Mouse (Mus musculus) urinary bladder, postnatal 36 days (tissue): ENCODE measurements around the gene Vars2.

ENCODE experiments used
- DNase-seq, 2 experiments: peaks; one replicate each; pipeline ENCODE4 v3.0.0; 2022; ENCODE audit warnings: low spot score in 2 of 2, mixed read lengths in 1 of 2

The Vars2 gene

DNA sequence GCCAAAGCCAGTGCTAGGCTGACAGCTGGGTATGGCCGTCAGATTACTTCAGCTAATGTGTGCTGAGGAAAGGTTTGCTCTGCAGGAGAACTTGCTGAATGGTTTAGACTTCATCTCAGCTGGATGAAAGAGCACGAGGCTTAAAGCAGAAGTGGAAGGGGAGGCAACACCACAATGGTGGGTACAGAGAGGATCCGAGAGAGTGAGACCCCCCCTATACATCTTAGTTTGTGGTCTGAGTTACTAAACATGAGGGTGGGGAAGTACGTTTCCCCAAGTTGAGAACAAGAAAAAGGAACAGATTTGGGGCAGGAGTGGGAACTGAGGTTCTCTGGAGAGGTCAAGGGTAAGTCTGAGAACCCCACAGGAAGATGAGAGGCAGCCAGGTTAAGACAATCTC is 25.0 kb upstream of the Vars2 start:
- no peak for DNase-seq

DNA sequence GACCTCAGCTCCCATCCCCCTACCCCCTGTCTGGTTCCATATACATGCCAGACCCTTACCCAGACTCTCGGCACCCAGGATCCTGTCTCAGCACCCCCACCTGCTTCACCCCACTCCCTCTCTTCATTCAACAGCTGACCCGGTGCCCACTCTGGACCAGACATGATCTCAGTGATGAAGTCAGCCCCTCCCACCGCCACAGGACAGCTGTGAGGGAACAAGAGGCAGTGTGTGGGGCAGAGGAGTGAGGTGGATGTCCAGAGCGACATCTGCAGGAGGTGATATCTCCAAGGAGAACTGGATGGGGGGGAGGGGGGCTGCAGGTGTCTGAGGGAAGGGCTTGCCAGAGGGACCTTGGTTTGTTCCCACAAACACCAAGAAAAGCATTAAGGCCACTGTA is 24.4 kb upstream of the Vars2 start:
- DNase-seq = no peak

DNA sequence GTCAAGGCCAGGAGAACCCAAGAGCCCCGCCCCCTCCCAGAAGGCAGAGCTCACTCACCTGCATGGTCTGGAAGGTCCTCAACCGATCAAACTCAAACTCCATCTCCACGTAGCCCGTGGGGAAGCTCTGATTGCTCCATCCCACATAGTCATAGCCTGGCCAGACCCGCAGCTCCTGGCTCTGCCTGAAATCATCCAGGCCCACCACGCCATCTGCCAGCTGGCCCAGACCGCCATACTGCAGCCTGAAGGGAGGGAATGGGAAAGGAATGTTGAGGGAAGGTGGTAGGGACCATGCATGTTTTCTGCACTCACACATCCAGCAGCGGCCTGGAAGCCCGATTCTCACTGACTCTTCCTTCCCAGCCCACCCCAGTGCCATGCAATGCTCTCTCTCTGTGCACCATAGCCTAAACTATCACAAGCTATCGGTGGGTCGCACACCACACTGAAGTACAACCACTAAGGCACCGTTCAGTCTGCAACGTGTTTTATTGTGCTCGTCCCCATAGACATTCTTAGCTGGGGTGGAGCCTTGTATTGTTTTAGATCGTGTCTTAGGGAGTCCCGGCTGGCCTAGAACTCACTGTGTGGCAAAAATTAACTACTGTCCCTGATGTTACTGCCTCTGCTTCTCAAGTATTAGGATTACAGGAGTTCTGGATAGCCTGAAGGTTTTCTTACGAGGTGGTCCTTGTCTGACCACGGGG is 22.7 kb upstream of the Vars2 start:
- DNase-seq = no peak

DNA sequence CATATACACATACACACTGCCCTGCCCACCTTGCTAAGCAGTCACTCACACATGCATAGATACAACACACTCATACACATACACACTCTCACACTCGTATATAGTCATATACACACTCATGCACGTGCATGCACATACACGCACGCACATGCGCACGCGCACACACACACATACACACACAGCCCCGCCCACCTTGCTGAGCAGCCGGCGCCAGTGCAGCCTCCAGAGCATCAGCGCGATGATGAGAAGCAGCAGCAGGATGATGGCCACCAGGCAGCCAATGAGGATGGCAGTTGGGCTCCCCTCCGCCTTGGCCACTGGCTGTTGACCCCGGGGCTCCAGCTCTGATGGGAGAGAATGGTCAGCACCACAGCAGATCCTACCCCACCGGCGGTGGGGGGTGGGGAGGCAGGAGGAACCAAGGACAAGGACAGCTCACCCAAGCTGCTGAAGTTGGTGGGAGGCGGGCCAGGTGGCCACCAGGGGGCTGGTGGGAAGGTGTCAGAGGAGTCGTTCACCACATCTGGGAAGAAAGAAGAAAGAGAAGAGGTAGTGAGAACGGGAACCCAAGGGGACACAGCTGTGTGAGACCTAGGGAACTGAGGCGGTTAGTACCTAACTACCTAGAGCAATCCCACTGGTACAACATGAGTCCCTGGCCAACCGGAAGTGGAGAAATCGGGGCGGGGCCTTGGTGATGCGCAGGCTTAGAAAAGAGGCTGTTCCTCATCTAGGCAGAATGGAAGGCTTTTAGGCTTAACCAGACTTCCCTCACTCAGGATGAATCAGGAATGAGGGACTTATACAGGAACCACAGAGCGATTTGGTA is 21.2 kb upstream of the Vars2 start:
- no peak for DNase-seq

DNA sequence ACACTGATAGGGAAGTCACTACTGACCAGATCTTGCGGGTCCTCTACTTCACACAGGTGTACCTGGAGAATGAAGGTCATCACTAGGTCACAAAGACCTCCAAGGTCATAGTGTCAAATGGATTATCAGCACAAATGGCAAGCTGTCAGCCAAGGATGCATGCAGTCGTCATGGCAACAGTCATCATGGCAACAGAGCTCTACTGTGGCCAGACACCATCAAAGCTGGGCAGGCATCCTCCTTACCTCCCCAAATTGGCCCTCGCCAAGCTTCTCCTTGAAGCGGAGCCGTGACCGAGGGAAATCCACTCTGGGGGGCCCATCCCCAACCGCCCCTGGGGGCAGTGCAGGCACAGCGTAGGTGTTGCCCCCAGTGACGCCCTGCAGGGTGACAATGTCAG is 17.7 kb upstream of the Vars2 start:
- DNase-seq = no peak

DNA sequence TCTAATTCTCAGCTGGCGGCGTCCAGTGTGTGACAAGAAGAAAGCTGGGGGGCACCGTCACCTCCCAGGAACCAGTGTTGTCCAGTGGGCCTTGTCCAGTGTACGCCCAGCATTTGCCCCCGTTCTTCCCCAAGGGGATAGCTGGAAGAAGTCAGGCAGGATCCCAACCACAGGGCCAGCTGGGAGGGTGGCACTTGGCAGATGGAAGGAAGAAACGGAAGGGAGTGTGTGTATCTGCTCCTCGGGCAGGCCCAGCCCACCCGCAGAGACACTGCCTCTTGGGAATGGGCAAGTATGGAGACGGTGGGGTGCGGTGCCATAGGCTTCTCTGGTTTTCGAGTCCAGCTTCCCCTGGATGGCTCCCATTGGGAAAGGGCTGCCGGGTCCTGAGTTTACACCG is 14.6 kb upstream of the Vars2 start:
- DNase-seq = no peak

DNA sequence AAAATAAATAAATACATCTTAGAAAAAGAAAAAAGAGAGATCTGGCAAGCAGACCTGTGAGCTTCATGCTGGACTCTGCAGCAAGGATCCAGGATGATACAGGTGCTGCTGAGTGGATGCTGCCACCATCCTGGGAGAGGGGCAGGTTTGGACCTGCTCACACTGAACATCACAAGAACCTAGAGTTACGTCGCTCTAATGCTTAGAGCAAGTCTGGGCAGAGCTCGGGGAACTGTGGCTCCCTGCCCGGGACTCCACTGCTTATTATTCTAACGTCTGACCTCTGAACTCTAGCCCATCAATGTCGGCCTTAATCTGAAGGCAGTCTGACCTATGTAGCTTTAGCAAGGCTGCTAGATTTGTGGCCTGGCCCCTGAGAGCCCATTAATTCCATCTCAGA is 13.2 kb upstream of the Vars2 start:
- DNase-seq = no peak

DNA sequence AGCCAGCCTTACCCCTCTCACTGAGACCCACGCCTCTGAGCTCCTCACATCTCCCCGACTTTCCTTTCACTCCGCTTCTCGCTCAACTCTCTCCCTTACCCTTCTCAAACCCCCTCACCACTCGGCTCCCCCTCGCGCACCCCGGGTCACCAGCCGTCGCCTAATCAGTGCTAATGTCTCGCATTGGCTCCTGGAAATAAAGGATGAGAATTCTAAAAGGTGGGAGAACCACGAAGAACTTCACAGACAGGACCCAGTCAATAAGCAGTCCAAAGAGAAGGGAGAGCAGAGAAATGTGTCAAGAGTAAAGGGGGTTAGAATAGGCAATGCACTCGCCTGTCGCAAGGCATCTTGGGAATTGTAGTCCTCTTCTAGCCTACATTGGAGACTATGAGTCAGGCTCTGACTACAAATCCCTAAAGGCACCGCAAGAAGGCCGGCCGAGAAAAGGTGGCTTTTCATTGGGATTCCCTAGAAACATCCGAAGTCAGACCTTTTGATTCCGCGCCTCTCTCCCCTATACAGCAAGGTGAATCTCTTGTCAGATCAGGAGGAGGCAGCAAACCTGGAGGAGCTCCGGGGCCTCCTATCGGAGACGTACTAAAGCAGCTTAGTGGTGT is 6.1 kb upstream of the Vars2 start, which contains the start of gene Gtf2h4:
Gene Gtf2h4 (minus strand): TSS at position 324 of the 620 bp plus-strand sequence.
- peak; percentile 69 to 88 for DNase-seq

DNA sequence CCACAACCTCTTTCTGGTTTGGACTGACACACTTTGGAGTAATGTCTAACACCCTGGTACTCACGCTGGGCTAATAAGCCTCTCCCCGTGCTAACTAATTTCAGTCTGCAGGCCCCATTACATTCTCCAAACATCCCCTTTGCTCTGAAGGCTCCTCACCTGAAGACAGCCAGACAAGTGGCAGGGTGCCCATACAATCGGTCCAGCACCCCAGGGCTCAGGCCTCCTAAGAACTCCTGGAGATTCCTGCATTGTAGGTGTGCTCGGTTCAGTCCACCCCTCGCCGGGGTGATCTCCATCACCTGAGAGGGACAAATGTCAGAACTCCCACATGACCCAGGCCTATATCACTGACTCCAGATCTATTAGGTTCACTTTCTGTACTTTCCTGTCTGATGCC is 5.1 kb upstream of the Vars2 start:
- DNase-seq = no peak

DNA sequence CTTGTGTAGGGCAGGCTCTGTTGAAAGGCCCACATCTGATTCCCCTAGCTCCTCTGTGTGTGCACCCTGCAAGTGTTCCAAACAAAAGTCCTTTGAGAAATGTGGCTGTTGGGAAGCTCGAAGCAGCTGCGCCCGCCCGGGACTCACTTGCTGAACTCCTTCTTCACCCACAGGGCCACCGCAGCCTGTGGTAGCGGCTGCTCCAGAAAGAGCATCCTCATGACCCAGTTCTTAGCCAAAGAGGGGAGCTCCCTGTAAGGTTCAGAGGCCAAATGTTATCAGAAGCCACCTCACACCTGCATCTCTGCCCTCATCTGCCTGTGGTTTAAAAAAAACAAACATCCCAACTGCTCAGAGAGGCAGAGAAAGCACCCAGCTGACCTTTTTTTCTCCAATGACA is 4.5 kb upstream of the Vars2 start:
- DNase-seq = no peak

DNA sequence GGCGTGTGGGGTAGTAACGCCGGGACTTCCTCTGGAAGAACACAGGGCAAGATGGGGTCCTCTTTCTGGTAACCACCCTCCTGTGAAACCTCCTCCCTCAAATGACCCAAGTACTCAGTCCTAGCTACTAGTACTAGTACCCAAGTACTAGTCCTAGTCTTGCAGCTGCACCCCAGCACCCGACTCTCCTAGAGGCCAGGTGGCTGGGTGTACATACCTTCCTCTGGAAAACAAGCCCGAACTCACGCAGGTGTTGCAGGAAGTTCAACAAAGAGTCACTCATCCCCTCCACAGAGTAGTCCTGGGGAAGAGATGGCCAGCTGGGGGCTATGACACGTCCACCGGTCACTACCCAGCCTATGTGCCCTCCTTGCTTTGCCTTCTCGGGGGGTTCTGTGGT is 2.3 kb upstream of the Vars2 start:
- no peak for DNase-seq

DNA sequence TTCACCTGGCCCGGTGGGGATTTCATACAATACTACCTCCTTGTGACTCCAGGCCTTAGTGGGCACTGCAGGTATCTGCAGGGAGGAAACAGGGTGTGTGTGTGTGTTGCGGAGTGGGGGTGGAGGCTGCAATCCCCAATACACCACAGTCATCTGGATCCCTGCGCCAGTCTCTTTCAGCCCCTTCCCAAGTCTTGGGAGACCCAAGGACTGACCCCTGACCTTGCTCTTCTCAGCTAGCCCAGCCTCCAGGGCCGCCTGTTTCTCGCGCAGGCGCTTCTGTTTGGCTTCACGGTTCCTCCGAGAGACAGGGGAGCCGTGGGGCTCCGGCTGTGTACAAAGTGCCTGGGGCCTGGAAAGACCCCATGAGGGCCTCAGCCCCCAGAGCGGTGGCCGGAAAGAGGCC is 538 bp downstream of the Vars2 start:
- DNase-seq = no peak

DNA sequence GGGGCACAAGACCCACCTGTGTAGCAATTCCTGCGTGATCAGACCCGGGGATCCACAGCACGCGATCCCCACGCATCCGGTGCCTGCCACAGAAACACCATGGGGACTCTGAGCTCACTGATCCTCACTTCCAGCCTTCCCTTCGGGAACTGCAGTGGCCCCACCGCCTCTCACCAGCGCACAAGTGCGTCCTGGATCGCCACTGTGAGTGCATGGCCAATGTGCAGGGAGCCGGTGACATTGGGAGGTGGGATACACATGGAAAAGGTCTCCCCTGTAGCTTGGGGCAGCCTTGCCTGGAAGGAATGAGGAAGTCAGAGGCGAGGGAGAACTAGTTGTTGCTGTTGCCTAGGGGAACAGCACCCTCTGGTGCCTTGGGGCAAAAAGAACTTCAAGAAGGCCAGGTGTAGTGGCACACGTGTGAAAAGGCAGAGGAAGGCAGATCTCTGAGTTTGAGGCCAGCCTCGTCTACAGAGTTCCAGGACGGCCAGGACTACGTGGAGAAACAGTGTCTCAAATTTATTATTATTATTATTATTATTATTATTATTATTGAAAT is 1.4 kb downstream of the Vars2 start:
- DNase-seq = peak; percentile 28 to 42

DNA sequence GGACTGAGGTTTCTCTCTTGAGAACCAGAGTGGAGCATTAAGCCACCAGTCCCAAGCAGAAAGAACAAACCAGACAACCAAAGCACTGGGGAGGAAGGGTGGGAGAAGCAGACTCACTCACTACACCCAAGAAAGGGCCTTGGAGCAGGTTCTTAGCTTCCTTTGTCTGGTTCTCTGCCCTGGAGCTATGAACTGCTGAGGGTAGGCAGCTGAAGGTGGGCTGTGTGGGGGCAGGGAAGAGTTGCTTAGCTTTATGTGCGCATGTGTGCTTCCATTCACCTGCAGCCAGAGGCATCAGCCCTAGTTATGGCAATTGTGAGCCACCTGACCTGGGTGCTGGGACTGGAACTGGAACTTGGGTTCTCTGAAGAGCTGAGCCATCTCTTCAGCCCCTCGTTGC is 14.3 kb downstream of the Vars2 start:
- DNase-seq = no peak

DNA sequence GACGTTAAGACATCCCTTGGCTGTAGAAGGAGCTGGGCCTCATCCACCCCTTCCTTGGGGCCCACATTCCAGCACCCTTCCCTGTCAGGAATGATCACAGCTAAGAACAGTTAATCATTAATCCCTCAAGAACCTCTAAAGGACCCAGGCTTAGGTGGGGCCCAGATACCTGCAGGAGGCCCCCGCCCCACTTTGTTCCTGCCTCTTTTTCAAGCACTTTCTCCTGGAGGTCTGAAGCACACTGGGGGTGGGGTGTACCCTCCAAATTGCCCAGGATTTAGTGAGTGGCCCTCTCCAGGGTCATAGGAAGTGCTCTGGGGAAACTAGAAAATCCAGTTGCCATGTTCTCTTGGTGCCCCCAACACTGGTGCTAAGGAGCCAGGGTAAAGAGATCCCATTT is 18.0 kb downstream of the Vars2 start:
- DNase-seq = no peak

DNA sequence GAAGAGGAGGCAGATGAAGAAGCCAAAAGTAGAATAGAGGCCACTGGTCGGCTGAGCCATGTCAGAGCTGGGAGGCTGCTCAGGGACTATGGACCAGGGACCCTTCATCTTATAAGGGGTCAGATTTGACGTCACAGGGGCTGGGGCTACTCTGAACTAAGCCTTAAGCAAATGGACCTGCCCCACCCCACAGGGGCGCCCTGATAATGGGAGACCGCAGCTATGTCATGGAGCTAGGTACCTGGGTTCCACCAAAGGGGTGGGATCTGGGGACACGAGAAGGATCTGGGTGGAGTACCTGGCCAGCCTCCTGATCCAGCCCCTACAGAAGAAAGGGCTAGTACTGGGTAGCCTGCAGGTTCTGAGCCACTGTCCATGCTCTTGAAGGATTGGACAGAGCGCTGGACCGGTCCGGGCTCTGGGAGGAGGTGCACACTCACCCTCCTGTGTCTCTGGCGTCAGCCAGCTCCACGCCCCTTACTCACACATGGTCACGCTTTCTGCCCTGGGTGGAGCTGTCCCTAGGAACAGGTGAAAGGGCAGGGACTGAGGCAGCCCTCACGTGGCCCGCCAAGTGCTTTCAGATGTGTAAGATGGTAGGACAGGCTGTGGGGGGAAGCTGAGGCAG is 23.7 kb downstream of the Vars2 start, which contains the start of gene Mucl3:
Gene Mucl3 (minus strand): TSS at position 87 of the 628 bp plus-strand sequence.
- no peak for DNase-seq

DNA sequence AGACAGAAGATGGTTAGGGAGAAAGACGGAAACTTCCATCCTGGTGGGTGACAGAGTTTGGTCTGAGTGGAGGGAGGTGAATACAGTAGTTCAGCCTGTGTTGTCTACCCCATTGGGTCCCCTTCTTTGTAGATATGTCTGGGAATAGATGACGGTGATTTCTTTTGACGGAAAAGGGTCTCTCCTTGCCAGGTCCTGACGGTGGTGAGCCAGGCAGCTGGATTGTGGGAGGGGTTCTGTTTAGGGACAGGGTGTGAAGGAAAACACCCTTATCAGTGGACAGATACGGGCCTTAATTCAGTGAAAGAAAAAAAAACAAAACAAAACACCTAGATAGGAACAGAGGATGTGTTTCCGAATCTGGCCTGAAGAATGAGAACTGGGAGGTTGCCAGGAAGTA is 28.0 kb downstream of the Vars2 start:
- no peak for DNase-seq

DNA sequence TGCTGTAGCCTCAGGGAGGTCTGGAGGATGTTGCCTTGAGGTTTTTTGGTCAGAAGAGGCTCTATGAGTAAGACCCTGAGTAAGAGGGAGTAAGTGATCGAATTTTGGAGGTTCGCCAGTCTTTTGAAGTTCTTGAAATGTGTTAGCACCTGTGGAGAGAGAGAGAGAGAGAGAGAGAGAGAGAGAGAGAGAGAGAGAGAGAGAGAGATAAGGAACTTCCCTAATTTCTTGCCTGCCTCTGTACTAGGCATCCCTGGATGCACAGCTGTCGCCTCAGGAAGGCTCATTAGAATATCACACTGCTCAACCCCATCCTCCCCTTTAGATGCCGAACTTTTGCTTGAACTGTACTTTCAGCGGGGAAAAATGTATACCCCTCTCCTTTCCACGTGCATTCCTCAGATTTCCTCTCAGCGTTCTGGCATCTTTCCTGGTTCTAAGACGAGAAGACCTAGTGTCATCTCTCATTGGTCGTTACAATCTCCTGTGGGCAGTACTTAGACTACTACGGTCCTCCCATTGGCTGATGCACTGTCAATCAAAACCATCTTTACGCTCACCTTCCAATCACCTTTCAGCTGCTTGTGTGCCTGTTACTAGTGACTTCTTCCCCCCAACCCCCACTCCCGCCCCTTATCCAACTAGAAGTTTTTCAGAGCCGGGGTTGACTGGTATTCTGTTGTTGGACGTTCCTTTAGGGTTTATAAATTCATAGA is 28.8 kb downstream of the Vars2 start:
- peak; percentile 49 to 66 for DNase-seq

DNA sequence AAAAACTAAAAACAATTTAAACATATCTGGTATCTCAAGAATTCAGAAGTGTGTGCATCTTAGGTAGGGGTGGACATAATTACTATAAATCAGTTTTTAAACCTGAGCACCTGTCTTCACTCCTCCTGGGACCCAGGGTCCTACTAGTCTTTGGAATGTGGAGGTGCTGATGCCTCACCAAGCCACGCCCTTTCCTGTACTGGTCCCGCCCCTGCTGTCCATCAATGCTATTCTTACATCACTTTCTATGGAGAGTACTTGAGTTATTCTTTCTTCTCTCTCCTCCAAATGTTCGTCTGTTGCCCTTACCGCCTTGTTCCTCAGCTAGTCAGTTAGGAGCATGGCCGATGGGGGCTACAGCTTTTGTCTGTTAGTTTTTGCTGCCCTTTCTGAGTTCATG is 31.0 kb downstream of the Vars2 start:
- DNase-seq = peak; percentile 18 to 36

DNA sequence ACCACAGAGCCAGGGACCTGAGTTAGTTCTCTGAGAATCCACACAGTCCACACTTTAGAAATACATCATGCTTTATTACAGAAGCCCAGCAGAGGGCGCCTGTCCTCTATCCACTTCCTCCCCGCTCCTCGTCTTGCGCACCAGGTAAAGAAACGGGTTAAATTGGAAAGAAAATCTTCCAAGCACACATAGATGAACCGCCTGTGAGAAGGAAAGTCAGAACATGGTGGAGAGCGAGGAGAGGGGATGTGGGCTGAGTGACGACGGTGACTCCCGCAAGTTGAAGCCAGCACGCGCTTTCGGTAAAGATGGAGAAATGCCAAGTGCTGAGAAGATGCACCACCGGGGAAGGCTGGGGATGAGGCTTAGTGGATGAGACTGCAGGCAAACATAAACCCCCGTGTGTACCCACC is 31.7 kb downstream of the Vars2 start:
- DNase-seq = peak; percentile 54 to 58

DNA sequence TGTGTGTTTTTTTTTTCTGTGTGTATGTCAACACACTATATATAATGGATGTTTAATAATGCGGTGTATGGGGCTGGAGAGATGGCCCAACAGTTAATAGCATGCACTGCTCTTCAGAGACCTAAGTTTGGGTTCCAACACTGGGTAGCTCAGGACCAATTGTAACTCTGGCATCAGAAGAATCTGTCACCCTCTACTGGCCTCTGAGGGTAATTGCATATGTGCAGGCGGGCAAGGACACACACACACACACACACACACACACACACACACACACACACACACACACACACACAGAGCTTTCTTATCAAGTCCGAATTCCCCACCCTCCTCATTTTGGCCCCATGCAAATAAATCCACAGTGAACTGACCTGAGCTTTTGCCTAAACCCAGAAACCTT is 32.2 kb downstream of the Vars2 start:
- no peak for DNase-seq
